In genomic region chr10:86705318-86705921, GRCm38 (mm10) we compare ENCODE assay signal across 1 mouse cellular context.
TF ChIP-seq lines count a peak whose summit lies in the region.

Hsp90b1 (minus strand) TSS chr10:86705509.
Ttc41 (plus strand) TSS chr10:86705811.

TF ChIP-seq in CH12.LX, 34 proteins besides CTCF, POLR2A, EP300 and RAD21 (continued from another document):
- TF ChIP-seq MAX (IDR thresholded peaks at IDR 0.05; ENCODE audit: low read length) (peak; percentile 61), TCF12 (IDR thresholded peaks at IDR 0.05; ENCODE audit: low read depth, low read length) (peak; percentile 94), UBTF (IDR thresholded peaks at IDR 0.05; ENCODE audit: low read depth, low read length) (peak; percentile 86; the same call in 1 of the 2 replicates), ZMIZ1 (IDR thresholded peaks at IDR 0.05; ENCODE audit: low read depth, low read length) (peak; percentile 99), PAX5 (IDR thresholded peaks at IDR 0.05; ENCODE audit: low read length) (no peak), CHD2 (IDR thresholded peaks at IDR 0.05; ENCODE audit: low read length) (peak; percentile 93), MXI1 (IDR thresholded peaks at IDR 0.05; ENCODE audit: low read depth, low read length) (peak; percentile 73), MEF2A (IDR thresholded peaks at IDR 0.05; ENCODE audit: borderline replicate concordance, low read depth, low read length) (peak; percentile 11; the same call in 1 of the 2 replicates), MAZ (IDR thresholded peaks at IDR 0.05; ENCODE audit: low read depth, low read length) (peak; percentile 94), SMC3 (IDR thresholded peaks at IDR 0.05; ENCODE audit: low read depth, low read length) (no peak)
